Mouse (Mus musculus) hindbrain, embryonic 15.5 days (tissue): ENCODE data around the gene Fam20a. TPM values are rescaled to one million over a fixed set of nuclear protein-coding genes. Genes with fewer than 3 reads are reported as not detected.

Experiments used
- polyA plus RNA-seq: library from polyadenylated mRNA; unstranded; fragments of >200 nt; fragmentation: Nextera tagmentation; extraction: Ambion mirVana; gene quantifications from 2 replicates; pipeline ENCODE4 v1.2.1, GENCODE M21; 2015

Fam20a gene
- polyA plus RNA-seq, 1 experiment from 2014 or later: 5.5 TPM

Other genes with a start within 250 kb of the Fam20a start
- gene Arsg, start 248.9 kb downstream of the Fam20a start, polyA plus RNA-seq: 5.5 and 7.1 TPM in 2 replicates
- gene Slc16a6, start 248.7 kb downstream of the Fam20a start, polyA plus RNA-seq: 5.6 and 5.8 TPM in 2 replicates
- gene Wipi1, start 110.3 kb downstream of the Fam20a start, polyA plus RNA-seq: 17.6 TPM in 2 replicates
- 449 and 456 TPM in 2 replicates for gene Prkar1a, start 72.9 kb downstream of the Fam20a start, polyA plus RNA-seq
- not detected in 2 replicates for gene 1700012B07Rik, start 105.8 kb upstream of the Fam20a start, polyA plus RNA-seq